Mouse (Mus musculus) ES-E14 (cell line): ENCODE measurements around the gene Kcnk2.

Experiments
- HCFC1 ChIP-seq: IDR thresholded peaks from 2 replicates; pipeline ENCODE4 v1.6.1; 2012; ENCODE audit warnings: low read length, inconsistent platforms, borderline replicate concordance; ENCODE audit not compliant: insufficient read depth
- ZNF384 ChIP-seq: IDR thresholded peaks from 2 replicates; pipeline ENCODE4 v1.6.1; 2012; ENCODE audit warnings: low read depth, low read length, inconsistent platforms

- TF ChIP-seq ZNF384 (no peak), HCFC1 (no peak)
These were observed 15.2 kb downstream of the Kcnk2 start for GRCm38 (mm10) chr1:189386848-189387247.
